Mouse (Mus musculus) lung, postnatal 0 days (tissue): ENCODE measurements around the gene Arsa.

ENCODE experiments used
- CTCF ChIP-seq: IDR thresholded peaks from 2 replicates; pipeline ENCODE4 v1.5.1; 2016; ENCODE audit warnings: antibody characterized with exemption, mild to moderate bottlenecking
- EP300 ChIP-seq: IDR thresholded peaks from 2 replicates; pipeline ENCODE4 v1.6.1; 2016; ENCODE audit warnings: antibody characterized with exemption, mild to moderate bottlenecking, control low read depth

DNA sequence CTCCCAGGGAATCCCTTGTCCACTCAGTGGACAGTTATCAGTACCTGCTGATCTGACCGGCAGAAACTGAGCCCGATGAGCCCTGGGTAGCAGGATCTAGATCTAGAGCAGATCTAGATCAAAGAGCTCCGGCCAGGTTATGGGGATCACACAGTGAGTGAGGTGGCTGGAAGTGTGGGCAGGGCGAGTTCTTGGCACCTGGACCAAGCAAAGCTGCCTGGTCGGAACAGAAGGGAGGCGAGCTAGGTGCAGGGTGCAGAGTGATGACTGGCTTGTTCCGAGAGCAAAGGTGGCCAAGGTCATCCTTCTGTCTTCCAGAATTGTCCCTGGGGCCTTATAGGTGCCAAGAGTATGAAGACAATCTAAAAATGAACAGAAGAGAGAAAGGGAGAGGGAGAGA lies 17.4 kb downstream of the Arsa start:
- TF ChIP-seq CTCF: no peak
- no peak for TF ChIP-seq EP300
